Mouse (Mus musculus): ENCODE results near the gene Arhgef7. TPM values are rescaled to one million over a fixed set of nuclear protein-coding genes. Genes with fewer than 3 reads are reported as not detected.

Gene Arhgef7
- polyA plus RNA-seq (2017; shearing (Covaris generic)) = 10 to 100 TPM; 12.9 to 15.5 TPM

DNA sequence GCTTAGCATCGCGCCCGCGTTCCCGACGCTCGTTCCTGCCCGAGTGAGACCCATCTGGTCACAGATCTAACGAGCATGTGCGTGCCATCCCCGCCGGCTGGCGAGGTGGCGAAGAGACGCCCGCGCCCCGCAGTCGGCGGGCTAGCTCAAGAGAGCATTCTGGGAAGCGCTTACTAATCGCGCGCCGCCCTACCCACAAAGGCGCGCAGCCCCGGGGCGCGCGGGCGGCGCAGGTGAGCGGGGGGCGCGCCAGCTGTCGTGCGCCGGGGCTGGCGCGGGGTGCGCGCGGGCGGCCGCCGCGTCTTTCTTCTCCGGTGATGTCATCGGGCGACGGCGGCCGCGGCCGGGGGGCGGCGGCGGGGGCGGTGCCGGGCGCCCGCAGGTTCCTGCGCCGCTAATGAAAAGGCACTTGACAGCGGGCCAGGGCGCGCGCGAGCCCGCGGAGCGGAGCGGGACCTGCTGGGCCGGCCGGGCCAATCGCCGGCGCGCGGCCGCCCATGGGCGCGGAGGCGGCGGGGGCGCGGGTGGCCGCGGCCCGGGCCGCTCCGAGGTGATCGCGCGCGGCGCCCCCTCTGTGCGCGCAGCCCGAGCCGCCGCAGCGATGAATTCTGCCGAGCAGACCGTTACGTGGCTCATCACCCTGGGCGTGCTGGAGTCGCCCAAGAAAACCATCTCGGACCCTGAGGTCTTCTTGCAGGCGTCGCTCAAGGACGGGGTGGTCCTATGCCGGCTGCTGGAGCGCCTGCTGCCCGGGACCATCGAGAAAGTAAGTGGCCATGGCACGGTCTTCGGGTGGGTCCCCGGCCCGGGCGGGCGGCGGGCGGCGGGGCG lies at the start of gene Arhgef7:
Arhgef7 (plus strand) TSS at position 71 of the 831 bp plus-strand sequence.

DNA sequence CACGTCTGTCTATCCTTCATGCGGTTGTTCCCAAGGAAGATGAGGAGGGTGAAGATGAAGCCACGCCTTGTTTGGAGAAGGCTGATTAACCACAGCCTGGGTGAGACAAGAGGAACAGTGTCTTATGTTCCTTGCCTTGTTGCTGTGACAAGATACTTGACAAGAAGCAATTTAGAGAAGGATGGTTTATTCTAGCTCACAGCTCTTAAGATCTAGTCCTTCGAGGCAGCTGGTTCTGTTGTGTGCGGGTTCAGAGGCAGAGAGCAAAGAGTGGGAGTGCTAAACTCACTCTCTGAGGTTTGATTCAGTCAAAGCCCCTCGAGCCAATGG lies 26.5 kb upstream of the Arhgef7 start, which contains the start of gene 1700016D06Rik:
1700016D06Rik (minus strand) TSS at position 31 of the 330 bp plus-strand sequence.

DNA sequence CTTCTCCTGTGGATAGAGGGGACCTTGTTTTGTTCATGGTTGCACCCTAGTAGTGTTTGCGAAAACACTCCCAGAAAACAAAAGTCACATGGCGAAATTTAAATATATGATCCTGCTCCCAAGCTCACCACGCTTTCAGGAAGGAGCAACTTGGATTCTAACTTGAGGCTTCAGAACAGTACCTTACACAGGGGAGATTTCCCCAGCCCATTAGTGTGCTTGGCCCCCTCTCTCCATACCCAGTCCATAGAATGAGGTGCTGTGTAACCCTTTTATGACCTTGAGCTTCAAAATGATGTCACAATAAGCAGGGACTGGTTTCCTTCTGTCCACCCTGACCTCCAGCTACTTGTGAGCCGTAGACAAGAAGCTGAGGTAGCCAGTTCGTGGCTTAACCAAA lies 112.7 kb downstream of the Arhgef7 start, which contains the start of gene Tex29:
Tex29 (plus strand) TSS at position 301 of the 400 bp plus-strand sequence.

Other genes with a start within 250 kb of the Arhgef7 start
- 1 to 10 TPM; 2.2 to 5.3 TPM for gene Rab20, start 249.0 kb upstream of the Arhgef7 start, polyA plus RNA-seq (2017; shearing (Covaris generic))
- gene Naxd, start 230.2 kb upstream of the Arhgef7 start, polyA plus RNA-seq (2017; shearing (Covaris generic)) = 10 to 100 TPM; 58.1 to 74.5 TPM
- 10 to 100 TPM; 28.4 to 38.8 TPM for gene Cars2, start 176.9 kb upstream of the Arhgef7 start, polyA plus RNA-seq (2017; shearing (Covaris generic))
- gene Ing1, start 172.2 kb upstream of the Arhgef7 start, polyA plus RNA-seq (2017; shearing (Covaris generic)) = 10 to 100 TPM; 75.2 to 90.7 TPM
- 10 to 100 TPM; 82.5 to 96.4 TPM for gene Ankrd10, start 92.0 kb upstream of the Arhgef7 start, polyA plus RNA-seq (2017; shearing (Covaris generic))
- under 1 TPM; 0.19 to 0.31 TPM for gene 1700016D06Rik, start 26.7 kb upstream of the Arhgef7 start, polyA plus RNA-seq (2017; shearing (Covaris generic))
- under 1 TPM in 1 of 2 experiments, not detected in 1; 0.42 TPM for gene Tex29, start 112.8 kb downstream of the Arhgef7 start, polyA plus RNA-seq (2017; shearing (Covaris generic))